Mouse (Mus musculus) forebrain, embryonic 15.5 days (tissue): ENCODE measurements at regions not wholly inside any gene's neighbourhood (a gene's known extent, or its start where the extent isn't known, plus 50 kb on each side); places are given as distances from the start of the nearest gene placed in this dataset.
"Not testable (repeated sequence)": the region's sequence is repeated elsewhere in the genome, so short reads cannot be mapped to it uniquely, and the experiment has no call there.

Experiments
- ATAC-seq: fragments of 200-750 bp; cut with Nextera tagmentation; replicated peaks from 2 replicates; pipeline ENCODE4 v1.8.0; 2017; ENCODE audit warnings: mild to moderate bottlenecking, moderate TSS enrichment, moderate library complexity
- H3K27ac ChIP-seq: fragments of 300-500 bp; sonication (generic); replicated peaks from 2 replicates; pipeline ENCODE4 v1.5.1; 2015; ENCODE audit warnings: mild to moderate bottlenecking, inconsistent platforms
- H3K27me3 ChIP-seq: fragments of 300-500 bp; sonication (generic); 2 replicates; pipeline ENCODE4 v1.6.1; 2015; ENCODE audit warnings: inconsistent platforms
- H3K36me3 ChIP-seq: fragments of 300-500 bp; sonication (generic); 2 replicates; pipeline ENCODE4 v1.6.1; 2015; ENCODE audit warnings: mild to moderate bottlenecking, inconsistent platforms
- H3K4me1 ChIP-seq: fragments of 300-500 bp; sonication (generic); 2 replicates; pipeline ENCODE4 v1.6.1; 2015; ENCODE audit warnings: inconsistent platforms
- H3K4me2 ChIP-seq: fragments of 300-500 bp; sonication (generic); replicated peaks from 2 replicates; pipeline ENCODE4 v1.6.1; 2015; ENCODE audit warnings: mild to moderate bottlenecking, inconsistent platforms
- H3K4me3 ChIP-seq: fragments of 300-500 bp; sonication (generic); 2 replicates; pipeline ENCODE4 v1.5.1; 2015; ENCODE audit warnings: mild to moderate bottlenecking, inconsistent platforms
- H3K9ac ChIP-seq: fragments of 300-500 bp; sonication (generic); replicated peaks from 2 replicates; pipeline ENCODE4 v1.6.1; 2015; ENCODE audit warnings: mild to moderate bottlenecking, inconsistent platforms
- H3K9me3 ChIP-seq: fragments of 300-500 bp; sonication (generic); 2 replicates; pipeline ENCODE4 v1.6.1; 2016; ENCODE audit warnings: inconsistent platforms
- WGBS: fragments of 180-500 bp; shearing (Covaris S2); methylation state at CpG from one replicate; pipeline ENCODE4 v1.1.7; 2015; ENCODE audit warnings: mixed read lengths; 5-methylcytosine and 5-hydroxymethylcytosine counted together

GRCm38 (mm10) chr11:25057093-25057521 lies 979.3 kb downstream of the Bcl11a start:
- H3K9ac ChIP-seq, result no peak overlapping the region
- H3K36me3 ChIP-seq, result no peaks in the 10 kb centered on the region
- peak; percentile 57; the same call in 1 of the 2 replicates for ATAC-seq
- H3K27ac ChIP-seq, result no peak overlapping the region
- H3K4me2 ChIP-seq, result peak overlapping the region; percentile 17; the same call in 1 of the 2 replicates
- peaks cover 9% of the 10 kb centered on the region for H3K4me1 ChIP-seq
- H3K4me3 ChIP-seq, result 0 out of 2 replicates have a peak overlapping the region, but pooled peaks have one; percentile 1
- H3K27me3 ChIP-seq, result no peaks in the 10 kb centered on the region
- H3K9me3 ChIP-seq, result no peaks in the 10 kb centered on the region
- WGBS, result 3% methylated on average over 7 of the region's 7 CpGs

GRCm38 (mm10) chr11:25057543-25057942 lies 979.7 kb downstream of the Bcl11a start:
- Histone ChIP-seq H3K27ac (no peak overlapping the region), H3K27me3 (no peaks in the 10 kb centered on the region), H3K9ac (no peak overlapping the region), H3K9me3 (no peaks in the 10 kb centered on the region), H3K4me3 (0 out of 2 replicates have a peak overlapping the region, but pooled peaks have one; percentile 1), H3K4me2 (0 out of 2 replicates have a peak overlapping the region, but pooled peaks have one; percentile 17), H3K4me1 (peaks cover 9% of the 10 kb centered on the region), H3K36me3 (no peaks in the 10 kb centered on the region)
- 7% methylated on average over 2 of the region's 2 CpGs for WGBS
- no peak; the same call in 1 of the 2 replicates for ATAC-seq

GRCm38 (mm10) chr11:25063042-25063441 lies 985.2 kb downstream of the Bcl11a start:
- no peaks in the 10 kb centered on the region for H3K9me3 ChIP-seq
- H3K4me1 ChIP-seq, result peaks cover 7% of the 10 kb centered on the region; the same call in 1 of the 2 replicates
- no peak overlapping the region for H3K4me2 ChIP-seq
- H3K27ac ChIP-seq, result no peak overlapping the region
- no peaks in the 10 kb centered on the region for H3K27me3 ChIP-seq
- H3K4me3 ChIP-seq, result no peak overlapping the region
- H3K36me3 ChIP-seq, result no peaks in the 10 kb centered on the region
- 18% methylated on average over 4 of the region's 4 CpGs for WGBS
- ATAC-seq, result no peak
- no peak overlapping the region for H3K9ac ChIP-seq

GRCm38 (mm10) chr11:25063978-25064377 lies 986.1 kb downstream of the Bcl11a start:
- Histone ChIP-seq H3K36me3 (no peaks in the 10 kb centered on the region), H3K4me1 (peaks cover 7% of the 10 kb centered on the region; the same call in 1 of the 2 replicates), H3K4me2 (no peak overlapping the region), H3K4me3 (no peak overlapping the region), H3K9me3 (no peaks in the 10 kb centered on the region), H3K27ac (no peak overlapping the region), H3K27me3 (no peaks in the 10 kb centered on the region), H3K9ac (no peak overlapping the region)
- 73% methylated on average over 2 of the region's 2 CpGs for WGBS
- no peak for ATAC-seq

- not testable (repeated sequence) for H3K36me3 ChIP-seq, H3K4me3 ChIP-seq, ATAC-seq, H3K4me2 ChIP-seq, H3K27me3 ChIP-seq, H3K4me1 ChIP-seq, H3K9ac ChIP-seq, H3K27ac ChIP-seq, H3K9me3 ChIP-seq
- 92% methylated on average over 3 of the region's 3 CpGs for WGBS
These were observed 1022.1 kb downstream of the Bcl11a start for GRCm38 (mm10) chr11:25099976-25100375.

- WGBS, result 89% methylated on average over 8 of the region's 8 CpGs
- no peak overlapping the region for H3K4me2 ChIP-seq
- no peak overlapping the region for H3K4me3 ChIP-seq
- H3K27me3 ChIP-seq, result no peaks in the 10 kb centered on the region
- H3K36me3 ChIP-seq, result no peaks in the 10 kb centered on the region
- no peaks in the 10 kb centered on the region for H3K4me1 ChIP-seq
- no peak overlapping the region for H3K9ac ChIP-seq
- H3K27ac ChIP-seq, result no peak overlapping the region
- no peaks in the 10 kb centered on the region for H3K9me3 ChIP-seq
- no peak for ATAC-seq
These were observed 1026.6 kb downstream of the Bcl11a start for GRCm38 (mm10) chr11:25104432-25104831.

- Histone ChIP-seq H3K9ac (no peak overlapping the region), H3K27ac (no peak overlapping the region), H3K4me3 (no peak overlapping the region), H3K4me1 (no peaks in the 10 kb centered on the region), H3K36me3 (no peaks in the 10 kb centered on the region), H3K9me3 (no peaks in the 10 kb centered on the region), H3K4me2 (no peak overlapping the region), H3K27me3 (no peaks in the 10 kb centered on the region)
- ATAC-seq, result no peak
- 64% methylated on average over 2 of the region's 2 CpGs for WGBS
These were observed 1046.6 kb downstream of the Bcl11a start for GRCm38 (mm10) chr11:25124458-25124857.

- H3K4me1 ChIP-seq, result no peaks in the 10 kb centered on the region
- H3K27ac ChIP-seq, result no peak overlapping the region
- no peaks in the 10 kb centered on the region for H3K9me3 ChIP-seq
- no peak for ATAC-seq
- H3K36me3 ChIP-seq, result no peaks in the 10 kb centered on the region
- no peak overlapping the region for H3K4me3 ChIP-seq
- WGBS, result 67% methylated on average over 2 of the region's 2 CpGs
- no peak overlapping the region for H3K4me2 ChIP-seq
- no peaks in the 10 kb centered on the region for H3K27me3 ChIP-seq
- no peak overlapping the region for H3K9ac ChIP-seq
These were observed 1064.4 kb downstream of the Bcl11a start for GRCm38 (mm10) chr11:25142226-25142625.

- 76% methylated on average over 4 of the region's 4 CpGs for WGBS
- Histone ChIP-seq H3K4me1 (no peaks in the 10 kb centered on the region), H3K27me3 (no peaks in the 10 kb centered on the region), H3K4me3 (no peak overlapping the region), H3K9ac (no peak overlapping the region), H3K27ac (no peak overlapping the region), H3K4me2 (no peak overlapping the region), H3K9me3 (no peaks in the 10 kb centered on the region), H3K36me3 (no peaks in the 10 kb centered on the region)
- no peak for ATAC-seq
These were observed 1065.0 kb downstream of the Bcl11a start for GRCm38 (mm10) chr11:25142833-25143232.

GRCm38 (mm10) chr11:25147287-25147686 lies 1063.3 kb downstream of the 5730522E02Rik start:
- Histone ChIP-seq H3K27ac (no peak overlapping the region), H3K4me1 (no peaks in the 10 kb centered on the region), H3K36me3 (no peaks in the 10 kb centered on the region), H3K4me3 (no peak overlapping the region), H3K27me3 (no peaks in the 10 kb centered on the region), H3K9me3 (no peaks in the 10 kb centered on the region), H3K4me2 (no peak overlapping the region), H3K9ac (no peak overlapping the region)
- 90% methylated on average over 3 of the region's 3 CpGs for WGBS
- no peak for ATAC-seq

GRCm38 (mm10) chr11:25156705-25157104 lies 1053.9 kb downstream of the 5730522E02Rik start:
- H3K9ac ChIP-seq, result no peak overlapping the region
- H3K27me3 ChIP-seq, result no peaks in the 10 kb centered on the region
- ATAC-seq, result peak; percentile 86
- H3K4me2 ChIP-seq, result peak overlapping the region; percentile 40
- peak overlapping the region; percentile 73 for H3K27ac ChIP-seq
- peak overlapping the region; percentile 18; the same call in 1 of the 2 replicates for H3K4me3 ChIP-seq
- H3K4me1 ChIP-seq, result peaks cover 20% of the 10 kb centered on the region
- no peaks in the 10 kb centered on the region for H3K36me3 ChIP-seq
- no peaks in the 10 kb centered on the region for H3K9me3 ChIP-seq
- WGBS, result 13% methylated on average over 5 of the region's 5 CpGs

GRCm38 (mm10) chr11:25157135-25157860 lies 1053.3 kb downstream of the 5730522E02Rik start:
- H3K27ac ChIP-seq, result peak overlapping the region; percentile 73
- no peaks in the 10 kb centered on the region for H3K27me3 ChIP-seq
- H3K4me2 ChIP-seq, result peak overlapping the region; percentile 40
- H3K36me3 ChIP-seq, result no peaks in the 10 kb centered on the region
- 8% methylated on average over 11 of the region's 11 CpGs for WGBS
- H3K4me1 ChIP-seq, result peaks cover 20% of the 10 kb centered on the region
- H3K4me3 ChIP-seq, result peak overlapping the region; percentile 18
- no peaks in the 10 kb centered on the region for H3K9me3 ChIP-seq
- no peak overlapping the region for H3K9ac ChIP-seq
- ATAC-seq, result peak; percentile 75
